14 mouse cellular contexts compared by ENCODE assay signal in the genomic region with DNA sequence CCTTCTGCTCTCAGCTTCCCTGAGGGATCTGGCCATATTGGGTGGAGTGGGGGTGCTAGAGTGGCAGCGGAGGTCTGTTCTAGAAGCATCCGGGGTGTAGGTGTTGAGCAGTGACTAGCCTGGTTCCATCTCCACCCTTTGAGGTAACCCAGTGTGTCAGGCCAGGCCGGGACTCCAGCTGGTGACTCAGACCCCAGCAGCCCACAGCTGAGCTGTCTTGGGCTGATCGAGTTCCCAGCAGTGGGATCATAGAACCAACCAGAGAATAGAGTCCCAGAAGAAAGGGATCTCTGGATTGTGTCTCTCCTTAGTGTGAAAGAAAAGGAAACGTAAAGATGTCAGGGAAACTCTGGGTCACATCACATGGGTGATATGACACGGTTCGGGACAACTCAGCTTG. TPM values are rescaled to one million over a fixed set of nuclear protein-coding genes. Genes with fewer than 3 reads are reported as not detected.
A peak's percentile ranks its signal among the peaks of the same experiment; 100 is the strongest.
DNase-seq lines count a peak whose midpoint lies in the region; ATAC-seq lines count a peak whose summit lies in the region.
"Had no signal": no experiment of that assay in that cellular context is flagged by ENCODE, and none has a peak within 500 bp of the region (broad histone marks: within the 10 kb centered on the region; RNA-seq: fewer than 3 reads in every experiment).

No protein-coding gene starts in this region.

- peaks cover 10% of the 10 kb centered on the region; the same call in 1 of the 2 replicates for H3K27me3 ChIP-seq in heart, embryonic 10.5 days (ENCODE audit: insufficient read depth, poor library complexity, severe bottlenecking)
- H3K27me3 ChIP-seq in midbrain, embryonic 10.5 days (ENCODE audit: low read depth, poor library complexity, severe bottlenecking) = no peaks in the 10 kb centered on the region
- H3K27me3 ChIP-seq in midbrain, embryonic 16.5 days (ENCODE audit: control insufficient read depth, insufficient read depth, low read depth, low read length) = no peaks in the 10 kb centered on the region
- no peaks in the 10 kb centered on the region for H3K27me3 ChIP-seq in limb, embryonic 10.5 days (ENCODE audit: low read depth, poor library complexity, severe bottlenecking)
- no peaks in the 10 kb centered on the region for H3K27me3 ChIP-seq in stomach, embryonic 16.5 days (ENCODE audit: control insufficient read depth, insufficient read depth, low read length)

- no peaks in the 10 kb centered on the region for H3K9me3 ChIP-seq in heart, embryonic 10.5 days
- H3K9me3 ChIP-seq in midbrain, embryonic 10.5 days (replicated peaks) = no peaks in the 10 kb centered on the region
- no peaks in the 10 kb centered on the region for H3K9me3 ChIP-seq in midbrain, embryonic 16.5 days (replicated peaks; ENCODE audit: control insufficient read depth, low read length, poor library complexity, severe bottlenecking)
- H3K9me3 ChIP-seq in limb, embryonic 10.5 days (replicated peaks) = no peaks in the 10 kb centered on the region
- no peaks in the 10 kb centered on the region for H3K9me3 ChIP-seq in stomach, embryonic 16.5 days (replicated peaks; ENCODE audit: control insufficient read depth, low read length)

- intact Hi-C loops in left cerebral cortex, postnatal 4 days (cut with DNase I) = no loop called here

- no peak overlapping the region for H3K9ac ChIP-seq in midbrain, embryonic 16.5 days (ENCODE audit: low read depth, low read length)
- no peak overlapping the region for H3K9ac ChIP-seq in stomach, embryonic 16.5 days (ENCODE audit: low read length)

- no peak overlapping the region for H3K4me3 ChIP-seq in heart, embryonic 10.5 days
- peak overlapping the region; percentile 57; the same call in 1 of the 2 replicates for H3K4me3 ChIP-seq in midbrain, embryonic 10.5 days
- no peak overlapping the region for H3K4me3 ChIP-seq in midbrain, embryonic 16.5 days (ENCODE audit: low read depth, low read length)
- H3K4me3 ChIP-seq in limb, embryonic 10.5 days = no peak overlapping the region
- H3K4me3 ChIP-seq in stomach, embryonic 16.5 days (replicated peaks; ENCODE audit: low read length) = no peak overlapping the region
- H3K4me3 ChIP-seq: gastrocnemius, adult 2 months had no signal

- no peak overlapping the region for H3K4me2 ChIP-seq in midbrain, embryonic 16.5 days (ENCODE audit: low read length)
- no peak overlapping the region for H3K4me2 ChIP-seq in stomach, embryonic 16.5 days (ENCODE audit: low read depth, low read length)

- ATAC-seq in midbrain, embryonic 16.5 days = no peak
- no peak for ATAC-seq in stomach, embryonic 16.5 days (ENCODE audit: insufficient read depth, low FRiP score)

- H3K27ac ChIP-seq in heart, embryonic 10.5 days = peak overlapping the region; percentile 93; the same call in 1 of the 2 replicates
- peak overlapping the region; percentile 95 for H3K27ac ChIP-seq in midbrain, embryonic 10.5 days (replicated peaks)
- H3K27ac ChIP-seq in midbrain, embryonic 16.5 days (ENCODE audit: low read length) = no peak overlapping the region
- peak overlapping the region; percentile 90; the same call in 1 of the 2 replicates for H3K27ac ChIP-seq in limb, embryonic 10.5 days
- peak overlapping the region; percentile 95; the same call in 1 of the 2 replicates for H3K27ac ChIP-seq in stomach, embryonic 16.5 days (ENCODE audit: low read length)

- peak; percentile 73 for DNase-seq in heart, embryonic 10.5 days (ENCODE audit: low spot score)
- no peak for DNase-seq in heart, adult 11 months
- no peak for DNase-seq in midbrain, embryonic 10.5 days (ENCODE audit: low spot score)
- DNase-seq in limb, embryonic 10.5 days (ENCODE audit: low spot score) = no peak
- DNase-seq in left cerebral cortex, postnatal 4 days = no peak
- no peak for DNase-seq in adrenal gland, postnatal 14 days
- DNase-seq: cerebellum, adult 9-11 months; gastrocnemius, adult 2 months; lung, adult 2 months; spleen, adult 18-20 months; thymus, adult 18-20 months had no signal

- peaks cover 33% of the 10 kb centered on the region for H3K4me1 ChIP-seq in heart, embryonic 10.5 days
- H3K4me1 ChIP-seq in midbrain, embryonic 10.5 days = peaks cover 62% of the 10 kb centered on the region
- H3K4me1 ChIP-seq in midbrain, embryonic 16.5 days (ENCODE audit: control insufficient read depth, insufficient read depth, low read length) = no peaks in the 10 kb centered on the region
- peaks cover 39% of the 10 kb centered on the region for H3K4me1 ChIP-seq in limb, embryonic 10.5 days
- peaks cover 23% of the 10 kb centered on the region for H3K4me1 ChIP-seq in stomach, embryonic 16.5 days (ENCODE audit: control insufficient read depth, insufficient read depth, low read length)

- WGBS in heart, embryonic 10.5 days = 54% methylated on average over 7 of the region's 7 CpGs
- 66% methylated on average over 7 of the region's 7 CpGs for WGBS in midbrain, embryonic 10.5 days
- WGBS in midbrain, embryonic 16.5 days = 69% methylated on average over 7 of the region's 7 CpGs
- WGBS in limb, embryonic 10.5 days = 59% methylated on average over 7 of the region's 7 CpGs
- 56% methylated on average over 7 of the region's 7 CpGs for WGBS in stomach, embryonic 16.5 days

- H3K36me3 ChIP-seq in heart, embryonic 10.5 days = 0 out of 2 replicates have a peak, but pooled peaks cover 2% of the 10 kb centered on the region
- peaks cover 10% of the 10 kb centered on the region for H3K36me3 ChIP-seq in midbrain, embryonic 10.5 days
- H3K36me3 ChIP-seq in midbrain, embryonic 16.5 days (ENCODE audit: control insufficient read depth, insufficient read depth, low read length) = no peaks in the 10 kb centered on the region
- H3K36me3 ChIP-seq in limb, embryonic 10.5 days = peaks cover 10% of the 10 kb centered on the region
- no peaks in the 10 kb centered on the region for H3K36me3 ChIP-seq in stomach, embryonic 16.5 days (ENCODE audit: control insufficient read depth, insufficient read depth, low read length)

RNA-seq across cellular contexts. Expression of gene Crabp2, which starts 10.9 kb away (rescaled TPM):
- polyA plus RNA-seq in heart, embryonic 10.5 days (2016; fragmentation: Nextera tagmentation; extraction: Ambion mirVana) = 35.8 and 126 TPM in 2 replicates
- 562 and 684 TPM in 2 replicates for polyA plus RNA-seq in midbrain, embryonic 10.5 days (2016; fragmentation: Nextera tagmentation; extraction: Ambion mirVana)
- 42.5 and 44.4 TPM in 2 replicates for polyA plus RNA-seq in midbrain, embryonic 16.5 days (2015; fragmentation: Nextera tagmentation; extraction: Ambion mirVana)
- polyA plus RNA-seq in limb, embryonic 10.5 days (2016; fragmentation: Nextera tagmentation; extraction: Ambion mirVana) = 944 and 1,066 TPM in 2 replicates
- 29.4 and 43.3 TPM in 2 replicates for polyA plus RNA-seq in stomach, embryonic 16.5 days (2015; fragmentation: Nextera tagmentation; extraction: Ambion mirVana)
- total RNA-seq in left cerebral cortex, postnatal 4 days (2021) = 1 to 10 TPM; 6.9 to 8.2 TPM
- not detected in 2 replicates for total RNA-seq in adrenal gland, postnatal 14 days (2021)

RNA-seq across cellular contexts. Expression of gene Nes, which starts 11.5 kb away (rescaled TPM):
- 25.0 and 28.8 TPM in 2 replicates for polyA plus RNA-seq in heart, embryonic 10.5 days (2016; fragmentation: Nextera tagmentation; extraction: Ambion mirVana)
- polyA plus RNA-seq in midbrain, embryonic 10.5 days (2016; fragmentation: Nextera tagmentation; extraction: Ambion mirVana) = 125 and 158 TPM in 2 replicates
- polyA plus RNA-seq in midbrain, embryonic 16.5 days (2015; fragmentation: Nextera tagmentation; extraction: Ambion mirVana) = 14.1 and 21.8 TPM in 2 replicates
- 13.5 and 14.6 TPM in 2 replicates for polyA plus RNA-seq in limb, embryonic 10.5 days (2016; fragmentation: Nextera tagmentation; extraction: Ambion mirVana)
- 7.7 and 10.2 TPM in 2 replicates for polyA plus RNA-seq in stomach, embryonic 16.5 days (2015; fragmentation: Nextera tagmentation; extraction: Ambion mirVana)
- 10 to 100 TPM; 25.8 to 25.9 TPM for total RNA-seq in left cerebral cortex, postnatal 4 days (2021)
- 14.5 and 23.0 TPM in 2 replicates for total RNA-seq in adrenal gland, postnatal 14 days (2021)
- total RNA-seq: MEL had no signal

RNA-seq across cellular contexts. Expression of gene Rrnad1, which starts 28.9 kb away (rescaled TPM):
- polyA plus RNA-seq in heart, embryonic 10.5 days (2016; fragmentation: Nextera tagmentation; extraction: Ambion mirVana) = 16.8 and 21.0 TPM in 2 replicates
- 18.6 and 21.6 TPM in 2 replicates for polyA plus RNA-seq in midbrain, embryonic 10.5 days (2016; fragmentation: Nextera tagmentation; extraction: Ambion mirVana)
- polyA plus RNA-seq in midbrain, embryonic 16.5 days (2015; fragmentation: Nextera tagmentation; extraction: Ambion mirVana) = 20.5 and 23.2 TPM in 2 replicates
- 21.1 and 21.7 TPM in 2 replicates for polyA plus RNA-seq in limb, embryonic 10.5 days (2016; fragmentation: Nextera tagmentation; extraction: Ambion mirVana)
- polyA plus RNA-seq in stomach, embryonic 16.5 days (2015; fragmentation: Nextera tagmentation; extraction: Ambion mirVana) = 19.8 and 20.3 TPM in 2 replicates
- 10 to 100 TPM; 17.1 to 17.8 TPM for total RNA-seq in left cerebral cortex, postnatal 4 days (2021)
- total RNA-seq in adrenal gland, postnatal 14 days (2021) = 13.9 and 15.6 TPM in 2 replicates

RNA-seq across cellular contexts. Expression of gene Isg20l2, which starts 29.3 kb away (rescaled TPM):
- polyA plus RNA-seq in heart, embryonic 10.5 days (2016; fragmentation: Nextera tagmentation; extraction: Ambion mirVana) = 39.6 and 55.1 TPM in 2 replicates
- 81.6 and 81.9 TPM in 2 replicates for polyA plus RNA-seq in midbrain, embryonic 10.5 days (2016; fragmentation: Nextera tagmentation; extraction: Ambion mirVana)
- polyA plus RNA-seq in midbrain, embryonic 16.5 days (2015; fragmentation: Nextera tagmentation; extraction: Ambion mirVana) = 24.9 and 28.6 TPM in 2 replicates
- polyA plus RNA-seq in limb, embryonic 10.5 days (2016; fragmentation: Nextera tagmentation; extraction: Ambion mirVana) = 84.8 and 86.0 TPM in 2 replicates
- polyA plus RNA-seq in stomach, embryonic 16.5 days (2015; fragmentation: Nextera tagmentation; extraction: Ambion mirVana) = 40.8 and 41.5 TPM in 2 replicates
- 10 to 100 TPM; 23.4 to 24.9 TPM for total RNA-seq in left cerebral cortex, postnatal 4 days (2021)
- 22.9 and 23.4 TPM in 2 replicates for total RNA-seq in adrenal gland, postnatal 14 days (2021)

RNA-seq across cellular contexts. Expression of gene Mrpl24, which starts 40.1 kb away (rescaled TPM):
- polyA plus RNA-seq in heart, embryonic 10.5 days (2016; fragmentation: Nextera tagmentation; extraction: Ambion mirVana) = 64.2 and 71.3 TPM in 2 replicates
- 78.3 and 81.6 TPM in 2 replicates for polyA plus RNA-seq in midbrain, embryonic 10.5 days (2016; fragmentation: Nextera tagmentation; extraction: Ambion mirVana)
- polyA plus RNA-seq in midbrain, embryonic 16.5 days (2015; fragmentation: Nextera tagmentation; extraction: Ambion mirVana) = 47.8 and 51.6 TPM in 2 replicates
- 75.0 and 81.3 TPM in 2 replicates for polyA plus RNA-seq in limb, embryonic 10.5 days (2016; fragmentation: Nextera tagmentation; extraction: Ambion mirVana)
- 66.2 and 77.2 TPM in 2 replicates for polyA plus RNA-seq in stomach, embryonic 16.5 days (2015; fragmentation: Nextera tagmentation; extraction: Ambion mirVana)
- total RNA-seq in left cerebral cortex, postnatal 4 days (2021) = 10 to 100 TPM; 43.6 to 49.0 TPM
- total RNA-seq in adrenal gland, postnatal 14 days (2021) = 115 and 119 TPM in 2 replicates
